Mouse (Mus musculus) adrenal gland (tissue): ENCODE data around the gene Gpr173.

Experiments used
- intact Hi-C: fragments of 180-260 bp; cut with DNase I; formaldehyde crosslinking; loops from one replicate; pipeline ENCODE4 v1.15.1; 2025

The Gpr173 gene

DNA sequence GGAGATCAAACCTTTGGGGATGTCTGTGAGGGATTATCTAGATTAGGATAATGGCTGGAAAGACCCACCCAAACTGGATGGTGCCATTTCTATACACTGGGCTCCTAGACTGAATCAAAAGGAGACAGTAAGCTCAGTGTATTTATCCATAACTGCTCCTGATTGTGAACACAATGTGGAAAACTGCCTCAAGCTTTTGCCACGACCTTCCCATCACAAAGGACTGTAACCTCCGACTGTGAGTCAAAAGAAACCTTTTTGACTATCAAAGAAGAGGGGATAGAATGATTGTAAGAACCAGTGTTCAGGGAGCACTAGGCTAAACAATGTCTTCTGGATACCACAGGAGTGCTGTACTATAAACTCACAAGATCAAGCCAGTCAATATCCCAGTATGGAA is 62.3 kb downstream of the Gpr173 start:
- intact Hi-C loops: loop anchor here (5.0 kb wide), 1 partner anchor 64 kb away; no protein-coding TSS in a partner anchor
